Mouse (Mus musculus) hindbrain, embryonic 13.5 days (tissue): Measurements from ENCODE around the gene Spag6. TPM values are rescaled to one million over a fixed set of nuclear protein-coding genes. Genes with fewer than 3 reads are reported as not detected.
A peak's percentile ranks its signal among the peaks of the same experiment; 100 is the strongest.

Source experiments
- ATAC-seq: fragments of 200-750 bp; cut with Nextera tagmentation; 2 replicates; pipeline ENCODE4 v1.8.0; 2017; ENCODE audit warnings: moderate TSS enrichment; ENCODE audit not compliant: low FRiP score
- H3K27ac ChIP-seq: fragments of 300-500 bp; sonication (generic); 2 replicates; pipeline ENCODE4 v1.5.1; 2015; ENCODE audit warnings: inconsistent platforms, mild to moderate bottlenecking, moderate library complexity
- H3K27me3 ChIP-seq: fragments of 300-500 bp; sonication (generic); 2 replicates; pipeline ENCODE4 v1.6.1; 2015; ENCODE audit warnings: mild to moderate bottlenecking, inconsistent platforms
- H3K36me3 ChIP-seq: fragments of 300-500 bp; sonication (generic); 2 replicates; pipeline ENCODE4 v1.6.1; 2015; ENCODE audit warnings: mild to moderate bottlenecking, inconsistent platforms
- H3K4me1 ChIP-seq: fragments of 300-500 bp; sonication (generic); replicated peaks from 2 replicates; pipeline ENCODE4 v1.6.1; 2015; ENCODE audit warnings: inconsistent platforms
- H3K4me2 ChIP-seq: fragments of 300-500 bp; sonication (generic); 2 replicates; pipeline ENCODE4 v1.6.1; 2015; ENCODE audit warnings: inconsistent platforms, mild to moderate bottlenecking, moderate library complexity
- H3K4me3 ChIP-seq: fragments of 300-500 bp; sonication (generic); 2 replicates; pipeline ENCODE4 v1.5.1; 2015; ENCODE audit warnings: mild to moderate bottlenecking, inconsistent platforms
- H3K9ac ChIP-seq: fragments of 300-500 bp; sonication (generic); 2 replicates; pipeline ENCODE4 v1.6.1; 2015; ENCODE audit warnings: mild to moderate bottlenecking, inconsistent platforms
- H3K9me3 ChIP-seq: fragments of 300-500 bp; sonication (generic); 2 replicates; pipeline ENCODE4 v1.6.1; 2016; ENCODE audit warnings: inconsistent platforms
- WGBS: fragments of 180-500 bp; shearing (Covaris S2); methylation state at CpG from one replicate; pipeline ENCODE4 v1.1.7; 2015; 5-methylcytosine and 5-hydroxymethylcytosine counted together
- polyA plus RNA-seq: library from polyadenylated mRNA; unstranded; fragments of >200 nt; fragmentation: Nextera tagmentation; extraction: Ambion mirVana; gene quantifications from 2 replicates; pipeline ENCODE4 v1.2.1, GENCODE M21; 2015

Gene Spag6
- 0.16 and 0.32 TPM in 2 replicates for polyA plus RNA-seq

GRCm38 (mm10) chr2:18693871-18694610 is at the start of gene Spag6:
TSS of gene Spag6 (plus strand) at chr2:18694032.
- H3K27ac ChIP-seq, result peak within 1 kb of the TSS; percentile 19; the same call in 1 of the 2 replicates
- peak within 1 kb of the TSS; percentile 88 for H3K4me2 ChIP-seq
- H3K4me1 ChIP-seq, result peaks cover 33% of the 10 kb centered on the region
- no peaks in the 10 kb centered on the region for H3K36me3 ChIP-seq
- H3K9me3 ChIP-seq, result no peaks in the 10 kb centered on the region
- peak within 1 kb of the TSS; percentile 77 for H3K9ac ChIP-seq
- H3K4me3 ChIP-seq, result peak within 1 kb of the TSS; percentile 56
- H3K27me3 ChIP-seq, result peaks cover 82% of the 10 kb centered on the region
- WGBS, result under 1% methylated on average over 60 of the region's 61 CpGs
- ATAC-seq, result peak; percentile 73

DNA sequence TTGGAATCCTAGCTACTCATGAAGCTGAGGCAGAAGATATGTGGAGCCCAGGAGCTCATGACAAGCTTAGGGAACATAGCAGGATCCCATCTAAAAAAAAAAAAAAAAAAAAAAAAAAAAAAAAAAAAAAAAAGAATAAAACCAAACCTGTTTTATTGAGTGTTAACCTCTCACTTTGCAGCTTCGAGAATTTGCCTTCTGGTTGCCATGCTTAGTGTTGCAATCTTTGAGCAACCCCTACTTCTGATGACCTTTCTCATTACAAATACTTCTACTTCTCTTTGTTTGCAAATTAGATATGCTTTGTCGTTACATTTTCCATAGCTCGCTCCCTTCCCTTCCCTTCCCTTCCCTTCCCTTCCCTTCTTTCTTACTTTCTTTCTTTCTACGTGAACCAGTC is 45.3 kb upstream of the Spag6 start:
- Histone ChIP-seq H3K27me3 (0 out of 2 replicates have a peak, but pooled peaks cover 5% of the 10 kb centered on the region), H3K27ac (no peak overlapping the region), H3K9ac (no peak overlapping the region), H3K4me3 (no peak overlapping the region), H3K4me1 (no peaks in the 10 kb centered on the region), H3K9me3 (no peaks in the 10 kb centered on the region), H3K36me3 (no peaks in the 10 kb centered on the region), H3K4me2 (no peak overlapping the region)
- 73% methylated on average over 4 of the region's 4 CpGs for WGBS
- no peak for ATAC-seq

DNA sequence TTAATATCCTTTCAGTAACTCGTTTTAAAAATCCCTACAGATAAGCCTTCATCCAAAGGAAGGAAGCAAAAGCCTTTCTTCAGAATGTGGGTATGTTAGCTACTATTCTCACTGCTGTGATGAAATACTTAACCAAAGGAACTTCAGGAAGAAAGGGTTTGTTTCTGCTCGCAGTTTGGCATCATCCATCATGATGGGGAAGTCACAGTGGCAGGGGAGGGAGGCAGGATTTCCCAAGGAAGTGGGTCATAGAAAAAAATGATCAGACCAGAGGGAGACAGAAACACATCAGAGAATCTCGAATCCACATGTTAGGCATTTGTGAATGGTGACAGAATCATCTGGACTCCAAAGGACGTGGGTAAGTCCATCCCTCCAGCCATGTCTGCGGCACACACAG is 39.0 kb upstream of the Spag6 start:
- ATAC-seq, result no peak
- H3K4me1 ChIP-seq, result no peaks in the 10 kb centered on the region
- H3K9me3 ChIP-seq, result no peaks in the 10 kb centered on the region
- H3K36me3 ChIP-seq, result no peaks in the 10 kb centered on the region
- no peak overlapping the region for H3K27ac ChIP-seq
- no peak overlapping the region for H3K4me2 ChIP-seq
- no peak overlapping the region for H3K9ac ChIP-seq
- H3K27me3 ChIP-seq, result no peaks in the 10 kb centered on the region
- 70% methylated on average over 5 of the region's 5 CpGs for WGBS
- H3K4me3 ChIP-seq, result no peak overlapping the region

DNA sequence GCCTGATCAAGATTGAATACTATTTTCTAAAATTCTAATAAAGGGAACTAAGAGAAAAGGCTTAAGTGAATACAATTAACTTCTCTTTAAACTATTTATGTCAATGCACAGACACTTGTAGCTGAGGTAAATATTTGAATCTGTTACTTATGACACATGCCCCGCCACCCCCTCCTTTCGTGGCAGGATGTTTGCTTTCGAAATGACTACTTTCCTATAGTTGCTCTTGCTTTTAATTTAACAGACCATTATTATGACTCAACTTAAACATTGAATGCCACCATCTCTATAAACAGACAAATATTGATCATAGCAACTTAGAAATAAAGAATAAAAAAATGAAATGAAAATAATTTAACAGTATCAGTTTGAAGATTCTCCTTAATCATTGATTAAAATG is 29.8 kb upstream of the Spag6 start:
- Histone ChIP-seq H3K9ac (no peak overlapping the region), H3K9me3 (no peaks in the 10 kb centered on the region), H3K4me2 (no peak overlapping the region), H3K36me3 (no peaks in the 10 kb centered on the region), H3K27ac (no peak overlapping the region), H3K4me1 (no peaks in the 10 kb centered on the region), H3K4me3 (no peak overlapping the region), H3K27me3 (peaks cover 3% of the 10 kb centered on the region; the same call in 1 of the 2 replicates)
- ATAC-seq, result no peak
- WGBS, result 94% methylated on average over 3 of the region's 3 CpGs

GRCm38 (mm10) chr2:18671041-18671440 is 22.8 kb upstream of the Spag6 start:
- H3K4me2 ChIP-seq, result 0 out of 2 replicates have a peak overlapping the region, but pooled peaks have one; percentile 3
- WGBS, result 4% methylated on average over 6 of the region's 6 CpGs
- H3K27me3 ChIP-seq, result peaks cover 16% of the 10 kb centered on the region

GRCm38 (mm10) chr2:18672133-18672765 is 21.6 kb upstream of the Spag6 start, which contains the start of gene Commd3:
TSS of gene Commd3 (plus strand) at chr2:18672384.
- Histone ChIP-seq H3K9me3 (no peaks in the 10 kb centered on the region), H3K4me1 (peaks cover 22% of the 10 kb centered on the region), H3K4me2 (peak within 1 kb of the TSS; percentile 68), H3K9ac (peak within 1 kb of the TSS; percentile 99), H3K4me3 (peak within 1 kb of the TSS; percentile 88), H3K27me3 (peaks cover 14% of the 10 kb centered on the region), H3K27ac (peak within 1 kb of the TSS; percentile 100), H3K36me3 (no peaks in the 10 kb centered on the region)
- ATAC-seq, result peak; percentile 91
- WGBS, result under 1% methylated on average over 91 of the region's 91 CpGs

More at GRCm38 (mm10) chr2:18671041-18671440, 22.8 kb upstream of the Spag6 start:
- H3K4me3 ChIP-seq, result no peak overlapping the region
- no peaks in the 10 kb centered on the region for H3K9me3 ChIP-seq
- H3K9ac ChIP-seq, result no peak overlapping the region
- ATAC-seq, result no peak
- H3K27ac ChIP-seq, result no peak overlapping the region
- no peaks in the 10 kb centered on the region for H3K36me3 ChIP-seq
- H3K4me1 ChIP-seq, result peaks cover 21% of the 10 kb centered on the region

- Histone ChIP-seq H3K9ac (peak overlapping the region; percentile 99), H3K4me1 (peaks cover 22% of the 10 kb centered on the region), H3K27ac (peak overlapping the region; percentile 100), H3K4me2 (peak overlapping the region; percentile 68), H3K4me3 (peak overlapping the region; percentile 88), H3K27me3 (peaks cover 13% of the 10 kb centered on the region), H3K36me3 (no peaks in the 10 kb centered on the region), H3K9me3 (no peaks in the 10 kb centered on the region)
- WGBS, result 1% methylated on average over 11 of the region's 11 CpGs
- 0 out of 2 replicates have a peak, but pooled peaks have one; percentile 0 for ATAC-seq
Measured at GRCm38 (mm10) chr2:18672766-18673164, 21.1 kb upstream of the Spag6 start.

DNA sequence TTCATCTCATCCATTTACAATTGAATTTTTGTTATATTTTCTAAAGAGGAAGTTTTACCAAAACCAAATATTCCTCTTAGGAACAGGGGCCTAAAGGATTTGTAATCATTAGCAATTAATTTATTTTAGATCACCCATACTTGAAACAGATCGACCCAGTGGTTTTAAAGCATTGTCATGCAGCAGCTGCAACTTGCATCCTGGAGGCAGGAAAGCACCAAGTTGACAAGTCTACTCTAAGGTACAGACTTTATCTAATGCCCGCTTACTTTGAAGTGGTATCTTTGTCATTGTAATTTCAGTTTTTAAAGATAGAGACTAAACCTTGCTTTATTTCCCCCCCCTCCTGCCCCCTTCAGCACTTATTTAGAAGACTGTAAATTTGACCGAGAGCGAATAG is 20.1 kb upstream of the Spag6 start:
- ATAC-seq, result no peak
- Histone ChIP-seq H3K36me3 (no peaks in the 10 kb centered on the region), H3K27me3 (peaks cover 13% of the 10 kb centered on the region), H3K4me3 (no peak overlapping the region), H3K27ac (no peak overlapping the region), H3K9ac (no peak overlapping the region), H3K9me3 (no peaks in the 10 kb centered on the region), H3K4me2 (peak overlapping the region; percentile 68), H3K4me1 (peaks cover 29% of the 10 kb centered on the region)
- WGBS, result 44% methylated on average over 4 of the region's 4 CpGs

GRCm38 (mm10) chr2:18674193-18674902 is 19.5 kb upstream of the Spag6 start:
- Histone ChIP-seq H3K9me3 (no peaks in the 10 kb centered on the region), H3K27me3 (peaks cover 18% of the 10 kb centered on the region), H3K4me1 (peaks cover 33% of the 10 kb centered on the region), H3K9ac (no peak overlapping the region), H3K4me3 (no peak overlapping the region), H3K36me3 (no peaks in the 10 kb centered on the region), H3K27ac (no peak overlapping the region), H3K4me2 (no peak overlapping the region; the same call in 1 of the 2 replicates)
- WGBS, result 49% methylated on average over 4 of the region's 4 CpGs
- no peak for ATAC-seq

GRCm38 (mm10) chr2:18675681-18676456 is 18.0 kb upstream of the Spag6 start:
- Histone ChIP-seq H3K4me1 (peaks cover 46% of the 10 kb centered on the region), H3K36me3 (no peaks in the 10 kb centered on the region), H3K27ac (peak overlapping the region; percentile 99), H3K9me3 (no peaks in the 10 kb centered on the region), H3K9ac (peak overlapping the region; percentile 97), H3K27me3 (peaks cover 33% of the 10 kb centered on the region), H3K4me2 (peak overlapping the region; percentile 78), H3K4me3 (peak overlapping the region; percentile 81)
- no peak for ATAC-seq
- WGBS, result 5% methylated on average over 41 of the region's 42 CpGs

DNA sequence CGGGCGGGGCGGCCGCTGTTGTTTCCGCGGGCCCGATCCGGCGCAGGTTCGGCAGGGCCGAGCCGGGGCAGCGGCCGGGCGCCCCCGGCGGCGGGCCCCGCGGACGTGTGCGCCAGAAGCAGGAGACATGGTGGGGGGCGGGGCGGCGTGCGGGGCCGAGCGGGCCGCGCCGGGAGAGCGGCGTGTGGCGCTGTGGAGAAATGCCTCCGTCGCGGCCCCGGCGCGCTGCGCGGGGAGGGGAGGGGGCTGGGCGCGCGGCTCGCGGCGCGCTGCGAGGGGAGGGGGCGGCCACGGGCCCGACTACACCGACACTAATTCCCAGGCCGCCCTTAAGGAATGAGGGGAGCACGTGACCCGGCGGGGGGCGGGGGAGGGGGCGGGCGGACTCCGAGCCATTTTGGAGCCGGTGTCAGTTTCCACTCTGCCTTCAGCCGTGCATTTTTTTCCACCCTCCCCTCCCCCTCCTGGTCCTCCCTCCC is 17.3 kb upstream of the Spag6 start:
- H3K4me3 ChIP-seq, result peak overlapping the region; percentile 81
- peak overlapping the region; percentile 78 for H3K4me2 ChIP-seq
- WGBS, result 0% methylated on average over 37 of the region's 64 CpGs
- peak; percentile 90 for ATAC-seq
- H3K27ac ChIP-seq, result peak overlapping the region; percentile 99
- H3K36me3 ChIP-seq, result no peaks in the 10 kb centered on the region
- peaks cover 50% of the 10 kb centered on the region for H3K4me1 ChIP-seq
- H3K9ac ChIP-seq, result peak overlapping the region; percentile 97
- H3K27me3 ChIP-seq, result peaks cover 40% of the 10 kb centered on the region
- no peaks in the 10 kb centered on the region for H3K9me3 ChIP-seq
